In the genomic region with DNA sequence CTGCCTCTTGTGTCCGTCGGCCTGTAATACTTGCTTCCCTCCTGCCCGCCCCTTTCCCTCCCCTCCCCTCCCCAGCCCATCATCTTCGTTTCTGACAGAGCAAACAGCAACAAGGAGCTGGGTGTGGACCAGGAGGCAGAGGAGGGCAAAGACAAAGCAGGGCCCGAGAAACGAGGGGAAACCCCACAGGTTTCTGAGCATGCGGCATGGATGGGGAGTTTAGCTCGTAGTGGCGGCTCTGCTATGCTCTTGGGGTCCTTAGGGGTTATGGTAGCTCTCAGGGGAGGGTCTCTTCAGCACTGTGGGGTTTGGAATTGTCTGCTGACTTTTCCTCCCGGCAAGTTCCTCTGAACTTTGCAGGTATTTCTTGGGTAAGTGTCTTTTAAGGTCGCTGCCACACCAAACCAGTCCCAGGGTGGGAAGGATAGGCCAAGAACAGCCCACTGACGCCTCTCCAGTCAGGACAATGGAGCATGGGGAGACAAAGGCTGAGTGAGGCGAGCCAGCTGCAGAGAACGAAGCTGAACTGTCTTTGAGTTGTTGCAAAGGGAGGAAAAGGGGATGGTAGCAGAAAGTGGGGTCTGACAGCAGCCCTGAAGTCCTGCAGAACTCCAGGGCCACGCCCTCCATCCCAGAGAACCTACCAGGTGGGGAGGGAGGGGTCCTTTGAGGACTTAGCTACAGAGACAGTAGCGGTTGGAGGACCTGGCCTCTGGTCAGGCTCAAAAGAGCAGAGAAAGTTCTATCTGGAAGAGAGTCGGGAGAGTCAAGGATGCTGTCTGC, we compare ENCODE assay signal across 15 mouse cellular contexts. TPM values are rescaled to one million over a fixed set of nuclear protein-coding genes. Genes with fewer than 3 reads are reported as not detected.
DNase-seq lines count a peak whose midpoint lies in the region; ATAC-seq and TF ChIP-seq lines count a peak whose summit lies in the region.
"Had no signal": no experiment of that assay in that cellular context is flagged by ENCODE, and none has a peak within 500 bp of the region (broad histone marks: within the 10 kb centered on the region; RNA-seq: fewer than 3 reads in every experiment).

No protein-coding gene starts in this region.

- DNase-seq in forebrain, postnatal 0 days = no peak
- no peak for DNase-seq in limb, embryonic 14.5 days (ENCODE audit: low spot score)
- DNase-seq in limb, embryonic 10.5 days (ENCODE audit: low spot score) = no peak
- no peak for DNase-seq in spleen, adult 2 months (ENCODE audit: low read depth in 1 of 2, low spot score in 2 of 2)
- DNase-seq in spleen, postnatal 10 days (ENCODE audit: low spot score in 2 of 2) = no peak
- peak; percentile 62 for DNase-seq in thymus, postnatal 25 days
- DNase-seq: cerebellum, adult 9-10 months; kidney, adult 9 months; spleen, adult 18-20 months had no signal

- no peak for TF ChIP-seq CTCF in forebrain, postnatal 0 days (IDR thresholded peaks at IDR 0.05; ENCODE audit: low read depth)
- TF ChIP-seq CTCF in spleen, adult 2 months (IDR thresholded peaks at IDR 0.05; ENCODE audit: extremely low read depth, insufficient read depth, insufficient read length, insufficient replicate concordance) = no peak

- H3K36me3 ChIP-seq in forebrain, embryonic 12.5 days (replicated peaks) = peaks cover 20% of the 10 kb centered on the region
- peaks cover 2% of the 10 kb centered on the region for H3K36me3 ChIP-seq in forebrain, postnatal 0 days (ENCODE audit: insufficient read depth)
- peaks cover 18% of the 10 kb centered on the region for H3K36me3 ChIP-seq in limb, embryonic 14.5 days (ENCODE audit: control insufficient read depth, insufficient read depth, low read length)
- peaks cover 24% of the 10 kb centered on the region for H3K36me3 ChIP-seq in limb, embryonic 10.5 days
- H3K36me3 ChIP-seq in spleen, adult 2 months (ENCODE audit: control insufficient read depth, insufficient read depth, low read length) = peaks cover 5% of the 10 kb centered on the region

- peaks cover 14% of the 10 kb centered on the region; the same call in 1 of the 2 replicates for H3K4me1 ChIP-seq in forebrain, embryonic 12.5 days
- no peaks in the 10 kb centered on the region for H3K4me1 ChIP-seq in forebrain, postnatal 0 days (ENCODE audit: insufficient read depth)
- no peaks in the 10 kb centered on the region for H3K4me1 ChIP-seq in limb, embryonic 14.5 days (ENCODE audit: control insufficient read depth, insufficient read depth, low read length)
- H3K4me1 ChIP-seq in limb, embryonic 10.5 days = peaks cover 12% of the 10 kb centered on the region; the same call in 1 of the 2 replicates
- peaks cover 19% of the 10 kb centered on the region; the same call in 1 of the 2 replicates for H3K4me1 ChIP-seq in spleen, adult 2 months (ENCODE audit: control insufficient read depth, insufficient read depth, insufficient read length)
- H3K4me1 ChIP-seq: forebrain, embryonic 15.5 days had no signal

- H3K4me2 ChIP-seq in forebrain, embryonic 12.5 days = no peak overlapping the region
- H3K4me2 ChIP-seq in forebrain, postnatal 0 days (ENCODE audit: low read depth) = no peak overlapping the region
- no peak overlapping the region for H3K4me2 ChIP-seq in limb, embryonic 14.5 days (replicated peaks; ENCODE audit: low read depth, low read length, severe bottlenecking)
- H3K4me2 ChIP-seq: embryonic facial prominence, embryonic 12.5 days; forebrain, embryonic 15.5 days; liver, embryonic 12.5 days had no signal

- 39% methylated on average over 17 of the region's 17 CpGs for WGBS in forebrain, embryonic 12.5 days
- 40% methylated on average over 17 of the region's 17 CpGs for WGBS in forebrain, postnatal 0 days
- 44% methylated on average over 17 of the region's 17 CpGs for WGBS in limb, embryonic 14.5 days
- WGBS in limb, embryonic 10.5 days = 57% methylated on average over 17 of the region's 17 CpGs
- WGBS in spleen, adult 2 months = 44% methylated on average over 17 of the region's 17 CpGs

- ATAC-seq in forebrain, embryonic 12.5 days (ENCODE audit: low FRiP score) = no peak
- ATAC-seq in forebrain, postnatal 0 days = no peak
- no peak for ATAC-seq in limb, embryonic 14.5 days (ENCODE audit: low FRiP score, low read depth)
- no peak for ATAC-seq in cerebellum, adult (ENCODE audit: insufficient number of reproducible peaks, low FRiP score, low TSS enrichment)
- ATAC-seq: forebrain, embryonic 15.5 days; liver, embryonic 12.5 days had no signal

- no peak overlapping the region for H3K27ac ChIP-seq in forebrain, embryonic 12.5 days
- no peak overlapping the region for H3K27ac ChIP-seq in forebrain, postnatal 0 days (ENCODE audit: low read depth, low read length)
- no peak overlapping the region for H3K27ac ChIP-seq in limb, embryonic 14.5 days (replicated peaks; ENCODE audit: low read depth, low read length)
- no peak overlapping the region for H3K27ac ChIP-seq in limb, embryonic 10.5 days
- H3K27ac ChIP-seq in spleen, adult 2 months (ENCODE audit: insufficient read depth, low read length) = 0 out of 2 replicates have a peak overlapping the region, but pooled peaks have one; percentile 30
- H3K27ac ChIP-seq: embryonic facial prominence, embryonic 12.5 days; forebrain, embryonic 15.5 days; macrophage had no signal

- H3K9ac ChIP-seq in forebrain, embryonic 12.5 days = peak overlapping the region; percentile 27; the same call in 1 of the 2 replicates
- H3K9ac ChIP-seq in forebrain, postnatal 0 days = no peak overlapping the region
- 0 out of 2 replicates have a peak overlapping the region, but pooled peaks have one; percentile 2 for H3K9ac ChIP-seq in limb, embryonic 14.5 days (ENCODE audit: low read depth, low read length, severe bottlenecking)
- H3K9ac ChIP-seq: embryonic facial prominence, embryonic 12.5 days; forebrain, embryonic 15.5 days; liver, embryonic 12.5 days had no signal

- no peaks in the 10 kb centered on the region for H3K9me3 ChIP-seq in forebrain, embryonic 12.5 days
- H3K9me3 ChIP-seq in forebrain, postnatal 0 days (ENCODE audit: low read length) = no peaks in the 10 kb centered on the region
- H3K9me3 ChIP-seq in limb, embryonic 14.5 days (ENCODE audit: control insufficient read depth, low read length) = no peaks in the 10 kb centered on the region
- no peaks in the 10 kb centered on the region for H3K9me3 ChIP-seq in limb, embryonic 10.5 days (replicated peaks)
- H3K9me3 ChIP-seq: embryonic facial prominence, embryonic 12.5 days; forebrain, embryonic 15.5 days; liver, embryonic 12.5 days had no signal

- no peak for TF ChIP-seq POLR2A in limb, embryonic 14.5 days (IDR thresholded peaks at IDR 0.05; ENCODE audit: borderline replicate concordance, extremely low read depth, insufficient read depth, insufficient read length)
- TF ChIP-seq POLR2A in spleen, adult 2 months (IDR thresholded peaks at IDR 0.05; ENCODE audit: low read depth, low read length) = no peak

- no peaks in the 10 kb centered on the region for H3K27me3 ChIP-seq in forebrain, embryonic 12.5 days
- H3K27me3 ChIP-seq in forebrain, postnatal 0 days (ENCODE audit: insufficient read depth, low read length) = no peaks in the 10 kb centered on the region
- H3K27me3 ChIP-seq in limb, embryonic 14.5 days (ENCODE audit: control insufficient read depth, insufficient read depth, low read length) = no peaks in the 10 kb centered on the region
- no peaks in the 10 kb centered on the region for H3K27me3 ChIP-seq in limb, embryonic 10.5 days (ENCODE audit: low read depth, poor library complexity, severe bottlenecking)
- no peaks in the 10 kb centered on the region for H3K27me3 ChIP-seq in spleen, adult 2 months (ENCODE audit: control insufficient read depth, insufficient read depth, low read length)
- H3K27me3 ChIP-seq: embryonic facial prominence, embryonic 12.5 days; forebrain, embryonic 15.5 days; liver, embryonic 12.5 days had no signal

- H3K4me3 ChIP-seq in forebrain, embryonic 12.5 days (replicated peaks) = no peak overlapping the region
- H3K4me3 ChIP-seq in forebrain, postnatal 0 days (ENCODE audit: low read depth, low read length) = no peak overlapping the region
- H3K4me3 ChIP-seq in limb, embryonic 14.5 days (replicated peaks; ENCODE audit: low read length) = no peak overlapping the region
- H3K4me3 ChIP-seq in limb, embryonic 10.5 days = no peak overlapping the region
- no peak overlapping the region for H3K4me3 ChIP-seq in spleen, adult 2 months (ENCODE audit: extremely low read depth, insufficient read depth, insufficient read length)
- H3K4me3 ChIP-seq: embryonic facial prominence, embryonic 12.5 days; forebrain, embryonic 15.5 days; liver, embryonic 12.5 days had no signal

RNA-seq across cellular contexts. Expression of gene Capn3, which starts 45.5 kb away (rescaled TPM):
- polyA plus RNA-seq in forebrain, embryonic 12.5 days (2016; fragmentation: Nextera tagmentation; extraction: Ambion mirVana) = 1.6 and 1.9 TPM in 2 replicates
- total RNA-seq in forebrain, postnatal 0 days (2014; rRNA removed) = 0.62 and 1.8 TPM in 2 replicates
- polyA plus RNA-seq in forebrain, postnatal 0 days (2015; fragmentation: Nextera tagmentation; extraction: Ambion mirVana) = 0.82 and 1.7 TPM in 2 replicates
- 6.0 and 6.4 TPM in 2 replicates for polyA plus RNA-seq in limb, embryonic 14.5 days (2012; rRNA removed)
- 2.9 and 4.2 TPM in 2 replicates for polyA plus RNA-seq in limb, embryonic 14.5 days (2014; fragmentation: Nextera tagmentation; extraction: Ambion mirVana)
- 0.30 and 0.58 TPM in 2 replicates for polyA plus RNA-seq in limb, embryonic 10.5 days (2016; fragmentation: Nextera tagmentation; extraction: Ambion mirVana)
- polyA plus RNA-seq in spleen, adult 2 months (2012; rRNA removed) = 2.0 and 3.1 TPM in 2 replicates
